Mouse (Mus musculus) embryonic facial prominence, embryonic 11.5 days (tissue): ENCODE results near the gene Gramd4. TPM values are rescaled to one million over a fixed set of nuclear protein-coding genes. Genes with fewer than 3 reads are reported as not detected.

ENCODE experiments used
- ATAC-seq: fragments of 200-750 bp; cut with Nextera tagmentation; replicated peaks from 2 replicates; pipeline ENCODE4 v1.8.0; 2017; ENCODE audit warnings: low read depth; ENCODE audit not compliant: insufficient number of reproducible peaks, low FRiP score, low TSS enrichment
- DNase-seq: peaks from one replicate; pipeline ENCODE4 v3.0.0-alpha.2; 2015; ENCODE audit warnings: low spot score
- H3K27ac ChIP-seq: fragments of 300-500 bp; sonication (generic); replicated peaks from 2 replicates; pipeline ENCODE4 v1.5.1; 2014; ENCODE audit warnings: mild to moderate bottlenecking, low read depth, low read length, control low read depth
- H3K27me3 ChIP-seq: fragments of 300-500 bp; sonication (generic); 2 replicates; pipeline ENCODE4 v1.6.1; 2014; ENCODE audit warnings: mild to moderate bottlenecking, low read length, moderate library complexity, mixed read lengths; ENCODE audit not compliant: control insufficient read depth, insufficient read depth
- H3K36me3 ChIP-seq: fragments of 300-500 bp; sonication (generic); replicated peaks from 2 replicates; pipeline ENCODE4 v1.6.1; 2014; ENCODE audit warnings: low read depth, mild to moderate bottlenecking, low read length, moderate library complexity, mixed read lengths; ENCODE audit not compliant: control insufficient read depth, insufficient read depth
- H3K4me1 ChIP-seq: fragments of 300-500 bp; sonication (generic); 2 replicates; pipeline ENCODE4 v1.6.1; 2014; ENCODE audit warnings: low read length, mixed read lengths; ENCODE audit not compliant: control insufficient read depth, insufficient read depth
- H3K4me2 ChIP-seq: fragments of 300-500 bp; sonication (generic); 2 replicates; pipeline ENCODE4 v1.6.1; 2014; ENCODE audit warnings: low read depth, mild to moderate bottlenecking, control low read depth, low read length, moderate library complexity
- H3K4me3 ChIP-seq: fragments of 300-500 bp; sonication (generic); 2 replicates; pipeline ENCODE4 v1.5.1; 2014; ENCODE audit warnings: low read depth, low read length, control low read depth
- H3K9ac ChIP-seq: fragments of 300-500 bp; sonication (generic); replicated peaks from 2 replicates; pipeline ENCODE4 v1.6.1; 2014; ENCODE audit warnings: mild to moderate bottlenecking, control low read depth, low read length
- H3K9me3 ChIP-seq: fragments of 300-500 bp; sonication (generic); replicated peaks from 2 replicates; pipeline ENCODE4 v1.6.1; 2016; ENCODE audit warnings: mild to moderate bottlenecking, low read length, inconsistent platforms, mixed read lengths; ENCODE audit not compliant: control insufficient read depth
- WGBS: fragments of 180-500 bp; shearing (Covaris S2); extraction: QIAGEN DNeasy Blood & Tissue Kit; methylation state at CpG from one replicate; pipeline ENCODE4 v1.1.7; 2014; 5-methylcytosine and 5-hydroxymethylcytosine counted together
- polyA plus RNA-seq: library from polyadenylated mRNA; unstranded; fragments of >200 nt; fragmentation: Nextera tagmentation; extraction: Ambion mirVana; gene quantifications from 2 replicates; pipeline ENCODE4 v1.2.1, GENCODE M21; 2014

Gramd4 gene
- polyA plus RNA-seq, 1 experiment from 2014 or later, result 6.3 TPM

DNA sequence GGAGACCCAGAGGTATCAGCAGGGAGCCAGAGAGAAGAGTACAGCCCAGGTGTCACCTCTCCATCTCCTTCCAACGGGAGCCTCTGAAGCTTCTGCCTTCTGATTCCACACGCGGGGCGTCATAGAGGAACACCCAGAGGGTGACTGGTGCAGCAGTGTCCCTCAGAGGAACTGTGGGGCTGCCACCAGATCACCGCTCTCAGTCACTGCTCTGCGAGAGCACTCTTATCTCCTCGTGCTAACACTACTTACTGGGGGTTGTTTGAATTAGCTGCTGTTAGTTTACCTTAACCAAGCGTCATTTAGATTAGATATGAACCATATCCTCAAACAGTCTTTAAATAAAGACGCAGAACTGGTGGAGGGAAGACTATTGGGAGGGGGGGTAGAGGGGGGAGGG is 36.2 kb upstream of the Gramd4 start:
- no peaks in the 10 kb centered on the region for H3K27me3 ChIP-seq
- no peak overlapping the region for H3K9ac ChIP-seq
- WGBS, result 76% methylated on average over 9 of the region's 9 CpGs
- no peak overlapping the region for H3K4me2 ChIP-seq
- DNase-seq, result no peak
- H3K4me3 ChIP-seq, result no peak overlapping the region
- no peak overlapping the region for H3K27ac ChIP-seq
- no peaks in the 10 kb centered on the region; the same call in 1 of the 2 replicates for H3K36me3 ChIP-seq
- ATAC-seq, result no peak
- no peaks in the 10 kb centered on the region for H3K9me3 ChIP-seq
- no peaks in the 10 kb centered on the region for H3K4me1 ChIP-seq

DNA sequence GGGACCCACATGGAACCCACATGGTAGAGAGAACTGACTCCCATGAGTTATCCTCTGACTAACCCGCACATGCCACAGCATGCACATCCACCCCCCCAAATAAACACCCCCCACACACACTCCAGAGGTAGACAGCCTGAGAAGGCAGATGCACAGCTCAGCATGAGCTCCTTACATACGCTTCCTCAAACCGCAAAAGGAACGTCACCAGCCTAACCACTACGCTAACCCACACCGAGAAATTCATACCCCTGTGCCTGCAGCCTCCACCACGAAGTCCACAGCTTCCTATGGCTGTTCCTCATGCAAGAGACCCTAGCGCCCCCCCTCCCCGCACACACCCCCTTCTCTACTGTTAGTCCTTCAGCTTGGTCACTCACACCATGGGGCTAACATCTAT is 35.5 kb upstream of the Gramd4 start:
- Histone ChIP-seq H3K27me3 (no peaks in the 10 kb centered on the region), H3K27ac (no peak overlapping the region), H3K4me1 (no peaks in the 10 kb centered on the region), H3K4me2 (no peak overlapping the region), H3K9me3 (no peaks in the 10 kb centered on the region), H3K36me3 (no peaks in the 10 kb centered on the region; the same call in 1 of the 2 replicates), H3K4me3 (no peak overlapping the region), H3K9ac (no peak overlapping the region)
- 87% methylated on average over 9 of the region's 9 CpGs for WGBS
- ATAC-seq (no peak), DNase-seq (no peak)

DNA sequence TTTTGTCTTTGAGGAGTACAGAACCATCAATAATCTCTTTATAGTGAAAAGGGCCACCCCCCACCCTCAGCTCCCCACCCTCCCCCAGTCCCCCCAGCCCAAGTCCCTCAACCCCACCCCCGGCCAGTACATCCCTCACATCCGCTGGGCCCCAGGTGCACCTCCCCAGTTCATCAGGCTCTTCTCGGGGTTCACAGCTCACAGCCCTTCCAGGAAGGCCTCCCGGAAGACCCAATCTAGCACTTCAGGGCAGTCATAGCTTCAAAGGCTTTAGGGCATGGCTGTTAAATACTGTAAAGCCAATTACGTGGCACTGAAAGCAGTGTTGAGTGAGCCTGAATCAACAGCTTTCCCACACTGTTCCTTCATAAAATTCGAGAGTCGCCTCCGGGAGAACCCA is 29.6 kb upstream of the Gramd4 start:
- Histone ChIP-seq H3K27me3 (peaks cover 8% of the 10 kb centered on the region), H3K4me2 (no peak overlapping the region), H3K9ac (no peak overlapping the region), H3K4me3 (no peak overlapping the region), H3K36me3 (no peaks in the 10 kb centered on the region), H3K4me1 (no peaks in the 10 kb centered on the region), H3K27ac (no peak overlapping the region), H3K9me3 (0 out of 2 replicates have a peak, but pooled peaks cover 3% of the 10 kb centered on the region)
- DNase-seq (no peak), ATAC-seq (no peak)
- WGBS, result 69% methylated on average over 8 of the region's 8 CpGs

DNA sequence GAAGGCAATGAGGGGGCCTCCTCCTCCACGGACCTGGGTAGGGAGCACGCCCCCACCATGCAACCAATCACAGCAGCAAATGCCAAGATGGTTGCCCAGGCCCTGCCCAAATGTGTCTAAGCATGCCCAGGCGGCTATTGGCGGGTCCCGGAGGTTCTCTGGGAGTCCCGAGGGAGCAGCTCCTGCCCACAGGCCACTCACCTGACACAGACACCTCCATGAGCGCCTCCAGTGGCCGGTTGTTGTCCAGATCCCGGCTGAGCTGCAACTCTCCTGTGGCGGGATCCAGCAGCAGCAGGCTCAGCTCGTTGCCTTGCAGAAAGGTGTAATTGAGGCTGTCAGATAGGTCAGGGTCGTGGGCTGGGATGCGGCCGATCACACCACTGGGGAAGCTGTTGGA is 27.5 kb upstream of the Gramd4 start:
- no peak overlapping the region for H3K4me2 ChIP-seq
- peaks cover 21% of the 10 kb centered on the region for H3K27me3 ChIP-seq
- WGBS, result 71% methylated on average over 14 of the region's 14 CpGs
- H3K27ac ChIP-seq, result no peak overlapping the region
- H3K4me3 ChIP-seq, result no peak overlapping the region
- no peaks in the 10 kb centered on the region for H3K36me3 ChIP-seq
- no peak for DNase-seq
- 0 out of 2 replicates have a peak, but pooled peaks cover 3% of the 10 kb centered on the region for H3K9me3 ChIP-seq
- ATAC-seq, result no peak
- H3K4me1 ChIP-seq, result 0 out of 2 replicates have a peak, but pooled peaks cover 2% of the 10 kb centered on the region
- H3K9ac ChIP-seq, result no peak overlapping the region

DNA sequence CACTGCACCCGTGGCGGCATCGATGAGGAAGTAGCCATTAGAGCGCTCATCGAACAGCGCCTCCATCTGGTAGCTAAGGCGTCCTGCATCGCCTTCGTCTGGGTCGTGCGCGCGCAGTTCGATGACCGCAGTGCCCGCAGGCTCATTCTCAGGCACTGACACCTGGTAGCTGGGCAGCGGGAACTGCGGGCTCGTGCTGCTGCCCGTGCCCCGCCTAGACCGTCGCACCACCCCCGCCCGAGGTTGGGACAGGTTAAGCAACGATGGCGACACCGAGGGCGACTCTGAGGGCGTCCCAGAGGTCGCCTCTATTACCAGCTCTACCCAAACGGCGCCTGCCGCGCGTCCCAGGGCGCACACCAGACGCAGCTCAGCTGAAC is 24.7 kb upstream of the Gramd4 start:
- Histone ChIP-seq H3K9me3 (0 out of 2 replicates have a peak, but pooled peaks cover 3% of the 10 kb centered on the region), H3K27me3 (peaks cover 21% of the 10 kb centered on the region), H3K4me1 (0 out of 2 replicates have a peak, but pooled peaks cover 2% of the 10 kb centered on the region), H3K4me2 (peak overlapping the region; percentile 93), H3K4me3 (peak overlapping the region; percentile 57), H3K9ac (peak overlapping the region; percentile 40; the same call in 1 of the 2 replicates), H3K27ac (no peak overlapping the region), H3K36me3 (no peaks in the 10 kb centered on the region)
- DNase-seq (peak; percentile 69), ATAC-seq (no peak)
- 1% methylated on average over 38 of the region's 38 CpGs for WGBS

DNA sequence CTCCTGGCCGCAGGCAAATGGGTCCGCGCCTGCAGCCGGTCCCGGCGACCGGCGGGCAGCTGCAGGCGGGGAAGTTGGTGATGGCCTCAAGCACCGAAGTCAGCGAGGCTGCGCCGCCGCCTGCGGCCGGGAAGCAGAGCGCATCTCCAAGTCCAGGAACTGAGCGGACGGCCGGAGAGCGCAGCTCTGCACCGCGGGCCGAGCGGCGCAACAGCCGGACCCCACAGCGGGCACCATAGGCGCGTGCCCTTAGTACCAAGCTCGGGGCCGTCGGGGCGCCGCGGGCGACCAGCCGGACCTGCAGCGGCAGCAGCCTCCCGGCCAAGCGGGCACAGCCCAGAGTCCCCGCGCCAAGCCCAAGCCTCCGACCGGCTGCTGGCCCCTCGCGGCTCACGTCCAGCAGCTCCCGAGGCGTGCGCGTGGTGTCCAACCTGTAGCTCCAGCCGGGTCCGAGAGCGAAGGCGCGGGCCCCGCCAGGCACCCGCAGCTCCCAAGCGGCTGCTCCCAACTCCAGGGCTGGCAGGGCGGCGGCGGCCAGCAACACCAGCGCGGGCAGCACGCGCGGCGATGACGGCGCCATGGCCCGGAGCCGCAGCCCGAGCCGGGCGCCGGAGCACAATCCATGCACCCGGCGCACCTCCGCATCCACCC is 24.2 kb upstream of the Gramd4 start, which contains the start of gene Celsr1:
Gene Celsr1, minus strand, starts transcription at position 587 of the 651 bp plus-strand sequence.
- Histone ChIP-seq H3K9me3 (0 out of 2 replicates have a peak, but pooled peaks cover 3% of the 10 kb centered on the region), H3K27ac (no peak within 1 kb of the TSS), H3K36me3 (no peaks in the 10 kb centered on the region), H3K27me3 (peaks cover 21% of the 10 kb centered on the region), H3K4me3 (peak within 1 kb of the TSS; percentile 57), H3K4me2 (peak within 1 kb of the TSS; percentile 93), H3K9ac (peak within 1 kb of the TSS; percentile 40), H3K4me1 (0 out of 2 replicates have a peak, but pooled peaks cover 2% of the 10 kb centered on the region)
- ATAC-seq (no peak; the same call in 1 of the 2 replicates), DNase-seq (peak; percentile 32)
- under 1% methylated on average over 74 of the region's 80 CpGs for WGBS

DNA sequence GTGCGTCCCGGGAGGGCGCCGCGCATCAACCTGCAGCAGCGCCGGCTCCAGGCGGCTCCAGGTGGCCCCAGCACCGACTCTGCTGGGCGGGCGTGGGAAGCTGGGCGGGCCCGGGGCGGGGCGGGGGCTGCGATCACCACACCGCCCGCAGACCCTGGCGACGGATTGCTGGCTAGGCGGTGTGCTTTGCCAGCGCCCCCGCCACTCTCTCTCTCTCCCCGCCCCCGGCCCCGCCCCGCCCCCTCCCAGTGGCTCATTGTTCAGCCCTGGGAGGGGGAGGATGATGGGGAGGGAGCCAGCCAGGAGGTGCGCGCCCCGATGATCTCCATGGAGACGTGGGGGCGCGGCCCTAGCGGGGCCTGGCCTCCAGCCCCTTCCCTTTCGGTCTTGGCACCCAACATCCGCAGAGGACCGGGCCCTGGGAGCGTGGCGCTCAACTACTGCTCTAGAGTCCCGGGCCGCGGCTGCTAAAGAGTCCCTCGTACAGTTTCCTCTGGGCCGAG is 23.4 kb upstream of the Gramd4 start:
- no peak overlapping the region for H3K27ac ChIP-seq
- H3K36me3 ChIP-seq, result no peaks in the 10 kb centered on the region
- H3K9ac ChIP-seq, result peak overlapping the region; percentile 40
- peaks cover 21% of the 10 kb centered on the region for H3K27me3 ChIP-seq
- WGBS, result under 1% methylated on average over 37 of the region's 44 CpGs
- H3K9me3 ChIP-seq, result 0 out of 2 replicates have a peak, but pooled peaks cover 3% of the 10 kb centered on the region
- peak overlapping the region; percentile 93 for H3K4me2 ChIP-seq
- H3K4me3 ChIP-seq, result peak overlapping the region; percentile 57
- peak; percentile 74 for ATAC-seq
- peak; percentile 81 for DNase-seq
- H3K4me1 ChIP-seq, result 0 out of 2 replicates have a peak, but pooled peaks cover 2% of the 10 kb centered on the region

DNA sequence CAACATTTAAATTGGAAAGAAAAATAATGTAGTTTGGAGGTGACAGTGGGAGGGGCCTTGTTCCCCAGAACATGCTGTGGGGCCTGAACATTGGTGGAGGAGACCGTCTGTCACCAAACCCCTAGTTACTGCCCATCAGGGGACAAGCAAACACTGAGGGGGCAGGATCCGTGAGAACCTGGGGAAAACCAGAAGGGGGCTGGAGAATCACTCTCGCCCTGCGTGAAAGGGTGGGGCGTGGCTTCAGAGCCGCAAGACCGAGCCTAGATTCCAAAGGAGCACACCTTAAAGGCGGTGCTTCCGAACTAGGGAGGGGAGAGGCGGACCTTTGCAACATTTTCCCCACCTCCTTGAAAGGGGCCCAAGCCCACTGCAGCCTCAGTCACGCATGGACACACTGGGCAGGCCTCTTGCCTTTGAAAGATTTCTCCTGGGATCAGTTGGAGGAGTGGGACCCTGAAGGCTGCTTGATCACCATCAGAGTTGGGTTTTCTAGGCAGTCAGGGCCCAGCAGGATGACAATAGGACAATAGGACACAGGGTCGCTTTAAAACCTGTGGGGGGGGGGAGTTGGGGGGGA is 22.6 kb upstream of the Gramd4 start:
- H3K4me3 ChIP-seq, result peak overlapping the region; percentile 13; the same call in 1 of the 2 replicates
- peaks cover 23% of the 10 kb centered on the region for H3K27me3 ChIP-seq

More for the DNA sequence above, 22.6 kb upstream of the Gramd4 start:
- Histone ChIP-seq H3K9ac (no peak overlapping the region), H3K4me1 (0 out of 2 replicates have a peak, but pooled peaks cover 2% of the 10 kb centered on the region), H3K9me3 (0 out of 2 replicates have a peak, but pooled peaks cover 3% of the 10 kb centered on the region), H3K4me2 (peak overlapping the region; percentile 93), H3K36me3 (no peaks in the 10 kb centered on the region), H3K27ac (no peak overlapping the region)
- ATAC-seq, result no peak
- no peak for DNase-seq
- WGBS, result 4% methylated on average over 12 of the region's 12 CpGs
